Mouse (Mus musculus) erythroblast, embryonic 14.5 days (primary cell): ENCODE results near the gene Ano6. TPM values are rescaled to one million over a fixed set of nuclear protein-coding genes. Genes with fewer than 3 reads are reported as not detected.

Experiments used
- H3K27me3 ChIP-seq: 2 replicates; pipeline ENCODE4 v1.6.1; 2012; ENCODE audit warnings: inconsistent platforms; ENCODE audit not compliant: control insufficient read depth
- H3K36me3 ChIP-seq: 2 replicates; pipeline ENCODE4 v1.6.1; 2012; ENCODE audit warnings: mild to moderate bottlenecking, inconsistent platforms; ENCODE audit not compliant: control insufficient read depth
- H3K4me1 ChIP-seq: 2 replicates; pipeline ENCODE4 v1.6.1; 2012; ENCODE audit warnings: inconsistent platforms; ENCODE audit not compliant: control insufficient read depth
- H3K4me3 ChIP-seq: replicated peaks from 2 replicates; pipeline ENCODE3; 2012; ENCODE audit warnings: moderate library complexity, mild to moderate bottlenecking, inconsistent platforms
- H3K9me3 ChIP-seq: 2 replicates; pipeline ENCODE4 v1.6.1; 2012; ENCODE audit warnings: low read length, inconsistent platforms, mixed read lengths; ENCODE audit not compliant: control insufficient read depth
- GATA1 ChIP-seq: IDR thresholded peaks from 2 replicates; pipeline ENCODE4 v1.6.1; 2012; ENCODE audit warnings: low read length, inconsistent platforms, mixed read lengths
- TAL1 ChIP-seq: IDR thresholded peaks from 3 replicates; pipeline ENCODE4 v1.6.1; 2012; ENCODE audit warnings: low read length, inconsistent platforms, mixed read lengths
- polyA plus RNA-seq: library from polyadenylated mRNA; stranded (reverse); fragments of >175 nt; gene quantifications from 2 replicates; pipeline ENCODE4 v1.2.3, GENCODE M21; 2012

Ano6 gene
- polyA plus RNA-seq: 0.05 and 0.32 TPM in 2 replicates

GRCm38 (mm10) chr15:95790529-95791071 is at the start of gene Ano6:
TSS of gene Ano6 (plus strand) at chr15:95790843.
- Histone ChIP-seq H3K36me3 (no peaks in the 10 kb centered on the region), H3K4me3 (peak within 1 kb of the TSS; percentile 74), H3K9me3 (no peaks in the 10 kb centered on the region), H3K4me1 (peaks cover 29% of the 10 kb centered on the region), H3K27me3 (peaks cover 31% of the 10 kb centered on the region)
- TF ChIP-seq GATA1: no peak
- no peak for TF ChIP-seq TAL1

GRCm38 (mm10) chr15:95742955-95743354 is 47.7 kb upstream of the Ano6 start:
- TF ChIP-seq TAL1 (no peak), GATA1 (no peak)
- no peaks in the 10 kb centered on the region for H3K9me3 ChIP-seq
- no peak overlapping the region for H3K4me3 ChIP-seq
- no peaks in the 10 kb centered on the region for H3K36me3 ChIP-seq
- no peaks in the 10 kb centered on the region for H3K4me1 ChIP-seq
- no peaks in the 10 kb centered on the region for H3K27me3 ChIP-seq

GRCm38 (mm10) chr15:95743856-95744255 is 46.8 kb upstream of the Ano6 start:
- H3K4me1 ChIP-seq: no peaks in the 10 kb centered on the region
- no peak overlapping the region for H3K4me3 ChIP-seq
- TF ChIP-seq GATA1: no peak
- no peak for TF ChIP-seq TAL1
- H3K36me3 ChIP-seq: no peaks in the 10 kb centered on the region
- H3K9me3 ChIP-seq: no peaks in the 10 kb centered on the region
- H3K27me3 ChIP-seq: no peaks in the 10 kb centered on the region

- Histone ChIP-seq H3K27me3 (no peaks in the 10 kb centered on the region), H3K9me3 (no peaks in the 10 kb centered on the region), H3K4me3 (no peak overlapping the region), H3K4me1 (no peaks in the 10 kb centered on the region), H3K36me3 (no peaks in the 10 kb centered on the region)
- no peak for TF ChIP-seq TAL1
- TF ChIP-seq GATA1: no peak
These were observed 45.1 kb upstream of the Ano6 start for GRCm38 (mm10) chr15:95745346-95746106.

GRCm38 (mm10) chr15:95746513-95746912 is 44.1 kb upstream of the Ano6 start:
- Histone ChIP-seq H3K36me3 (no peaks in the 10 kb centered on the region), H3K4me1 (no peaks in the 10 kb centered on the region), H3K27me3 (no peaks in the 10 kb centered on the region), H3K9me3 (no peaks in the 10 kb centered on the region; the same call in 1 of the 2 replicates), H3K4me3 (no peak overlapping the region)
- no peak for TF ChIP-seq TAL1
- TF ChIP-seq GATA1: no peak

- no peaks in the 10 kb centered on the region for H3K36me3 ChIP-seq
- no peak overlapping the region for H3K4me3 ChIP-seq
- H3K9me3 ChIP-seq: no peaks in the 10 kb centered on the region; the same call in 1 of the 2 replicates
- H3K4me1 ChIP-seq: no peaks in the 10 kb centered on the region
- TF ChIP-seq TAL1 (no peak), GATA1 (no peak)
- no peaks in the 10 kb centered on the region for H3K27me3 ChIP-seq
These were observed 43.4 kb upstream of the Ano6 start for GRCm38 (mm10) chr15:95746955-95747931.

GRCm38 (mm10) chr15:95749216-95749615 is 41.4 kb upstream of the Ano6 start:
- H3K4me1 ChIP-seq: no peaks in the 10 kb centered on the region
- H3K4me3 ChIP-seq: no peak overlapping the region
- TF ChIP-seq GATA1: no peak
- TF ChIP-seq TAL1: no peak
- H3K36me3 ChIP-seq: no peaks in the 10 kb centered on the region
- H3K27me3 ChIP-seq: no peaks in the 10 kb centered on the region
- H3K9me3 ChIP-seq: peaks cover 2% of the 10 kb centered on the region; the same call in 1 of the 2 replicates

- H3K36me3 ChIP-seq: no peaks in the 10 kb centered on the region
- H3K4me1 ChIP-seq: no peaks in the 10 kb centered on the region
- peaks cover 2% of the 10 kb centered on the region; the same call in 1 of the 2 replicates for H3K9me3 ChIP-seq
- H3K27me3 ChIP-seq: no peaks in the 10 kb centered on the region
- TF ChIP-seq TAL1 (no peak), GATA1 (no peak)
- H3K4me3 ChIP-seq: no peak overlapping the region
These were observed 40.6 kb upstream of the Ano6 start for GRCm38 (mm10) chr15:95750038-95750437.
